ENCODE assay signal across 20 mouse cellular contexts in the genomic region with DNA sequence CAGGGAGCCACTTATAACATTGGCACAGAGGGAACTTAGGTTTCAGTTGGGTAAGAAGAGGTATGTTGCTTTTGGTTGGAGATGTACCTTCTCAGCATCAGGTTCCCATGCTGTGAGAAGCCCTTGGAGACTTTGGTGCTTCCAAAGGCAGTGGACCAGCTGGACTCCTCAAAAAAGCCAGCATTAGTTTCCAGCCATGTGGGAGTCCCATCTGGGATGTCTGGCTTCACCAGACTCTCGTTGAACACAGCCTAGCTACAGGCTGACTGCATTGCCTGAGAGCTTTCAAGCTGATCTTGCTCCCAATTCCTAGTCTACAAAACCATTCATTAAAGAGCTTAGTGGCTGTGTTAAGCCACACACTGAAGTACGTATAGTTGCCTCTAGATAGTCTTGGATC.
A peak's percentile ranks its signal among the peaks of the same experiment; 100 is the strongest.
DNase-seq lines count a peak whose midpoint lies in the region; ATAC-seq and TF ChIP-seq lines count a peak whose summit lies in the region.
"Had no signal": no experiment of that assay in that cellular context is flagged by ENCODE, and none has a peak within 500 bp of the region (broad histone marks: within the 10 kb centered on the region; RNA-seq: fewer than 3 reads in every experiment).

No protein-coding gene starts in this region.

- 61% methylated on average over 2 of the region's 2 CpGs for WGBS in heart, adult 2 months
- 66% methylated on average over 2 of the region's 2 CpGs for WGBS in forebrain, embryonic 12.5 days

- H3K79me2 ChIP-seq in heart, adult 2 months (replicated peaks; ENCODE audit: control insufficient read depth, insufficient read depth, low read length): no peaks in the 10 kb centered on the region

- H3K4me1 ChIP-seq in heart, adult 2 months (ENCODE audit: control insufficient read depth, insufficient read depth, low read length): no peaks in the 10 kb centered on the region
- H3K4me1 ChIP-seq in forebrain, embryonic 12.5 days: peaks cover 15% of the 10 kb centered on the region
- H3K4me1 ChIP-seq: liver, embryonic 12.5 days; lung, embryonic 15.5 days had no signal

- no peaks in the 10 kb centered on the region for H3K27me3 ChIP-seq in heart, adult 2 months (ENCODE audit: control insufficient read depth, insufficient read depth, low read length)
- H3K27me3 ChIP-seq in forebrain, embryonic 12.5 days: peaks cover 4% of the 10 kb centered on the region; the same call in 1 of the 2 replicates
- H3K27me3 ChIP-seq: heart, embryonic 13.5 days; liver, embryonic 12.5 days; lung, embryonic 15.5 days; Patski had no signal

- no peak for TF ChIP-seq POLR2A in heart, adult 2 months (IDR thresholded peaks at IDR 0.05; ENCODE audit: insufficient read depth, low read depth, low read length)

- no peak overlapping the region for H3K4me3 ChIP-seq in heart, adult 2 months
- H3K4me3 ChIP-seq in forebrain, embryonic 12.5 days (replicated peaks): no peak overlapping the region
- H3K4me3 ChIP-seq: heart, embryonic 13.5 days; limb, embryonic 10.5 days; liver, embryonic 12.5 days; lung, embryonic 15.5 days had no signal

- peak; percentile 41 for DNase-seq in heart, adult 11 months
- no peak for DNase-seq in heart, postnatal 10 days
- DNase-seq in layer of hippocampus, adult 11-12 months (ENCODE audit: low spot score): peak; percentile 83
- peak; percentile 61 to 66 for DNase-seq in layer of hippocampus, postnatal 25 days (ENCODE audit: extremely low spot score in 1 of 2, low spot score in 1 of 2)
- DNase-seq in right cerebral cortex, postnatal 36 days (ENCODE audit: low spot score in 2 of 2): peak; percentile 22 to 32
- DNase-seq in gastrocnemius, postnatal 4 days (ENCODE audit: low spot score in 2 of 2): no peak
- no peak for DNase-seq in heart, adult 2 months
- DNase-seq: adrenal gland, postnatal 25 days; B cell, adult 2 months; cerebellum, adult 9-11 months; embryo, embryonic 11 days; kidney, adult 2 months; kidney, postnatal 14 days; midbrain, embryonic 14.5 days had no signal

- H3K4me2 ChIP-seq in forebrain, embryonic 12.5 days: no peak overlapping the region
- H3K4me2 ChIP-seq: heart, embryonic 13.5 days; liver, embryonic 12.5 days; lung, embryonic 15.5 days had no signal

- no peak for ATAC-seq in forebrain, embryonic 12.5 days (ENCODE audit: low FRiP score)
- ATAC-seq: liver, embryonic 12.5 days; Patski had no signal

- no peak for TF ChIP-seq CTCF in heart, adult 2 months (IDR thresholded peaks at IDR 0.05)

- H3K9ac ChIP-seq in heart, adult 2 months (ENCODE audit: low read depth, low read length): no peak overlapping the region
- H3K9ac ChIP-seq in forebrain, embryonic 12.5 days: no peak overlapping the region
- H3K9ac ChIP-seq: heart, embryonic 13.5 days; liver, embryonic 12.5 days; lung, embryonic 15.5 days had no signal

- no peaks in the 10 kb centered on the region for H3K36me3 ChIP-seq in heart, adult 2 months (ENCODE audit: control insufficient read depth, insufficient read depth, low read length)
- no peaks in the 10 kb centered on the region for H3K36me3 ChIP-seq in forebrain, embryonic 12.5 days (replicated peaks)
- H3K36me3 ChIP-seq: heart, embryonic 13.5 days; limb, embryonic 10.5 days; liver, embryonic 12.5 days; lung, embryonic 15.5 days had no signal

- TF ChIP-seq EP300 in heart, adult 2 months (IDR thresholded peaks at IDR 0.05; ENCODE audit: insufficient read depth, low read depth, low read length): no peak

- no peaks in the 10 kb centered on the region for H3K9me3 ChIP-seq in forebrain, embryonic 12.5 days
- H3K9me3 ChIP-seq: heart, embryonic 13.5 days; limb, embryonic 10.5 days; liver, embryonic 12.5 days; lung, embryonic 15.5 days had no signal

- no peak overlapping the region for H3K27ac ChIP-seq in heart, adult 2 months
- no peak overlapping the region for H3K27ac ChIP-seq in forebrain, embryonic 12.5 days
- H3K27ac ChIP-seq: heart, embryonic 13.5 days; limb, embryonic 10.5 days; liver, embryonic 12.5 days; lung, embryonic 15.5 days had no signal

- intact Hi-C loops in heart, postnatal 10 days (cut with DNase I): no loop called here
- intact Hi-C loops in heart, adult 2 months (cut with DNase I): no loop called here

Comparison
In these comparisons a context has a peak if more than half of its experiments do, and no peak if none do; other contexts are left out.
1. DNase-seq: peak in heart, adult 11 months (single experiment), layer of hippocampus, adult 11-12 months (single experiment), layer of hippocampus, postnatal 25 days (2 of 2) and right cerebral cortex, postnatal 36 days (2 of 2); none in heart, postnatal 10 days (0 of 2), gastrocnemius, postnatal 4 days (0 of 2) and heart, adult 2 months (0 of 2).